Mouse (Mus musculus): ENCODE results near the gene Prkar2b. TPM values are rescaled to one million over a fixed set of nuclear protein-coding genes. Genes with fewer than 3 reads are reported as not detected.

Gene Prkar2b
- polyA plus RNA-seq, 1 experiment from 2014 or later, result 123 TPM

- Histone ChIP-seq H3K9ac (ENCODE audit: low read depth, low read length) (no peak overlapping the region), H3K4me3 (ENCODE audit: low read length) (no peak overlapping the region), H3K36me3 (ENCODE audit: control insufficient read depth, insufficient read depth, low read length) (no peaks in the 10 kb centered on the region), H3K27ac (ENCODE audit: low read depth, low read length) (no peak overlapping the region), H3K4me1 (ENCODE audit: control insufficient read depth, insufficient read depth, low read depth, low read length) (no peaks in the 10 kb centered on the region), H3K4me2 (ENCODE audit: low read length) (no peak overlapping the region), H3K27me3 (replicated peaks; ENCODE audit: control insufficient read depth, insufficient read depth, low read length) (no peaks in the 10 kb centered on the region), H3K9me3 (ENCODE audit: control insufficient read depth, low read length) (no peaks in the 10 kb centered on the region)
- 81% methylated on average over 10 of the region's 10 CpGs for WGBS
- no peak for ATAC-seq
These were observed 15.0 kb upstream of the Prkar2b start for GRCm38 (mm10) chr12:32075831-32076715.

- Histone ChIP-seq H3K27ac (ENCODE audit: low read depth, low read length) (no peak overlapping the region; the same call in 1 of the 2 replicates), H3K4me2 (ENCODE audit: low read length) (no peak overlapping the region), H3K4me1 (ENCODE audit: control insufficient read depth, insufficient read depth, low read depth, low read length) (no peaks in the 10 kb centered on the region), H3K9me3 (ENCODE audit: control insufficient read depth, low read length) (no peaks in the 10 kb centered on the region), H3K36me3 (ENCODE audit: control insufficient read depth, insufficient read depth, low read length) (no peaks in the 10 kb centered on the region), H3K4me3 (ENCODE audit: low read length) (no peak overlapping the region), H3K9ac (ENCODE audit: low read depth, low read length) (no peak overlapping the region), H3K27me3 (replicated peaks; ENCODE audit: control insufficient read depth, insufficient read depth, low read length) (no peaks in the 10 kb centered on the region)
- ATAC-seq, result no peak
- 28% methylated on average over 6 of the region's 6 CpGs for WGBS
These were observed 13.2 kb upstream of the Prkar2b start for GRCm38 (mm10) chr12:32074271-32074670.

GRCm38 (mm10) chr12:32066004-32066403 lies 4.9 kb upstream of the Prkar2b start:
- Histone ChIP-seq H3K4me1 (ENCODE audit: control insufficient read depth, insufficient read depth, low read depth, low read length) (peaks cover 3% of the 10 kb centered on the region), H3K9me3 (ENCODE audit: control insufficient read depth, low read length) (no peaks in the 10 kb centered on the region), H3K27ac (ENCODE audit: low read depth, low read length) (no peak overlapping the region), H3K27me3 (replicated peaks; ENCODE audit: control insufficient read depth, insufficient read depth, low read length) (no peaks in the 10 kb centered on the region), H3K4me3 (ENCODE audit: low read length) (no peak overlapping the region), H3K4me2 (ENCODE audit: low read length) (no peak overlapping the region), H3K9ac (ENCODE audit: low read depth, low read length) (no peak overlapping the region), H3K36me3 (ENCODE audit: control insufficient read depth, insufficient read depth, low read length) (no peaks in the 10 kb centered on the region)
- no peak for ATAC-seq
- WGBS, result 25% methylated on average over 5 of the region's 5 CpGs

DNA sequence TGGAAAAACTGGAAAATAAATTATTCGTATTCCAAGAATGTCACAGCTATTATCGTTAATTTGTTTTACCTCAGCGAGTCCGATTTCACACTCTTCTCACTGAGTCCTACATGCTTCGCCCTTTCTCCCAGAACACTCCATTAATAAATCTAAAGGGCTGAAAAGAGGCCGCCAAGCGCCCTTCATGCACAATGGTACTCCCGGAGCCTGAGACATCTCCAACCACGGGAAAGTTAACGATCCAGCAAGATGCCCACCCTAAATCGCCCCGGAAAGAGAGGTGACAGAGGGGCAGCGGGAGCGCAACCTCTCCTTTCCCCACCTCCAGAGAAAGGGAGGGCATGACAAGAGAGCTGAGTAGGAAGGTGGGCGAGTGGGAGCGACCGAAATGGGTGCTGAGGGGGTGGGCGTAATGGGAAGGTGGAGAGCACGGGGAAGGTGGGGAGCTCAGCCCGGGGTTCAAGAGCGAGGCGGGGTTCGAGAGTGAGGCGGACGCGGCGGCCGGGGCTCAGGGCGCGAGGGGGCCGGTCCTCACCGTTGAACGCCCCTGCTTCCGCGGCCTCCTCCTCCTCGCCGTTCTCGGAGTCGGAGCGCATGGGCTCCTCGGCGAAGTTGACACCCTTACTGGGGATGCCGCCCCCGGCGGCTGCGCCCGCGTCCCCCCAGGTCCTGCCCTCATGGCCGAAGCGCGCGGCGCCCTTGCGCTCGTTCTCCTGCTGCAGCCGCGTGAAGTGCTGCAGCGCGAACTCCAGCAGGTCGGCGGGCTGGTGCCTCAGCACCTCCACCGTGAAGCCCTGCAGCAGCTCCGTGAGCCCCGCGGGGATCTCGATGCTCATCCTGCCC lies 628 bp downstream of the Prkar2b start:
- WGBS, result under 1% methylated on average over 50 of the region's 66 CpGs
- peak overlapping the region; percentile 99 for H3K27ac ChIP-seq (ENCODE audit: low read depth, low read length)
- H3K4me3 ChIP-seq (ENCODE audit: low read length), result peak overlapping the region; percentile 93
- peak; percentile 83 for ATAC-seq
- H3K4me1 ChIP-seq (ENCODE audit: control insufficient read depth, insufficient read depth, low read depth, low read length), result peaks cover 15% of the 10 kb centered on the region
- no peaks in the 10 kb centered on the region for H3K9me3 ChIP-seq (ENCODE audit: control insufficient read depth, low read length)
- no peaks in the 10 kb centered on the region for H3K36me3 ChIP-seq (ENCODE audit: control insufficient read depth, insufficient read depth, low read length)
- H3K9ac ChIP-seq (ENCODE audit: low read depth, low read length), result peak overlapping the region; percentile 97
- H3K27me3 ChIP-seq (replicated peaks; ENCODE audit: control insufficient read depth, insufficient read depth, low read length), result no peaks in the 10 kb centered on the region
- peak overlapping the region; percentile 74 for H3K4me2 ChIP-seq (ENCODE audit: low read length)

GRCm38 (mm10) chr12:32059707-32060106 lies 1.4 kb downstream of the Prkar2b start:
- peak overlapping the region; percentile 93 for H3K4me3 ChIP-seq (ENCODE audit: low read length)
- H3K27me3 ChIP-seq (replicated peaks; ENCODE audit: control insufficient read depth, insufficient read depth, low read length), result no peaks in the 10 kb centered on the region
- peak overlapping the region; percentile 74 for H3K4me2 ChIP-seq (ENCODE audit: low read length)
- H3K27ac ChIP-seq (ENCODE audit: low read depth, low read length), result peak overlapping the region; percentile 99
- H3K4me1 ChIP-seq (ENCODE audit: control insufficient read depth, insufficient read depth, low read depth, low read length), result peaks cover 17% of the 10 kb centered on the region
- H3K9ac ChIP-seq (ENCODE audit: low read depth, low read length), result peak overlapping the region; percentile 57
- 7% methylated on average over 6 of the region's 6 CpGs for WGBS
- no peaks in the 10 kb centered on the region for H3K9me3 ChIP-seq (ENCODE audit: control insufficient read depth, low read length)
- 0 out of 2 replicates have a peak, but pooled peaks have one; percentile 26 for ATAC-seq
- no peaks in the 10 kb centered on the region for H3K36me3 ChIP-seq (ENCODE audit: control insufficient read depth, insufficient read depth, low read length)

- Histone ChIP-seq H3K27ac (ENCODE audit: low read depth, low read length) (peak overlapping the region; percentile 99), H3K9ac (ENCODE audit: low read depth, low read length) (peak overlapping the region; percentile 56), H3K4me3 (ENCODE audit: low read length) (peak overlapping the region; percentile 93), H3K27me3 (replicated peaks; ENCODE audit: control insufficient read depth, insufficient read depth, low read length) (no peaks in the 10 kb centered on the region), H3K9me3 (ENCODE audit: control insufficient read depth, low read length) (no peaks in the 10 kb centered on the region), H3K36me3 (ENCODE audit: control insufficient read depth, insufficient read depth, low read length) (no peaks in the 10 kb centered on the region), H3K4me1 (ENCODE audit: control insufficient read depth, insufficient read depth, low read depth, low read length) (peaks cover 19% of the 10 kb centered on the region), H3K4me2 (ENCODE audit: low read length) (peak overlapping the region; percentile 74)
- ATAC-seq, result no peak
- 22% methylated on average over 2 of the region's 2 CpGs for WGBS
These were observed 2.0 kb downstream of the Prkar2b start for GRCm38 (mm10) chr12:32059135-32059534.

DNA sequence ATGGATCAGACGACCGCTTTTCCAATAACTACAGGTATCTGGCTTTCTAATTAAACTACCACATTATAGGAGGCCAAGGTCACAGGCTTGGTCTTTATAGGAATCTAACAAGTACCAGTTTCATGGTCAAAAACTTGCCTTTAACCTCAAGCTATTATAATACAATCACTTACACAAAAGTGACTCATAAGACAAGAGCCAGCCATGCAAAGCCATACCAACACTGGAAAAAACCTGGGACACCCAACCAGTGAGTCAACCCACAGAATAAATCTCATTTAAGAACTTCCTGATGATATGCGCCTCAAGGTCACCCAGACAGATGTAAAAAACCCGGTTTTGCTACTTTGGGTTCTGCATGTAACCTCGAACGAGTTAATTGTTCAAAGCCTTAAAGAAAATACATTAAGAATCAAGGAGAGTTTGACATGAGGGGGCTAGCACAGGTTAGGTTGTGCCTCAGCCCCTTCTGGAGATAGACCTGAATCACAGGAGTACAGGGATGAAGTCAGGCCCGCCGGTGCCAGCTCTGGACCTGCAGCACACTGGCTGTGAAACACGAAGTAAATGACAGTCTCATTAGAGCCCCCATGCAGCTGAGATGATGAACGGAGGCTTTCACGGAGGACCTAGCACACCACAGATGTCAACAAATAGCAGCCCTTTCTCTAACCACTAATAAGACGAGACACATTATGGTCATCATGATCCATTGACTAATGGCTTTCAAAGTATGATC lies 3.5 kb downstream of the Prkar2b start:
- no peak overlapping the region for H3K27ac ChIP-seq (ENCODE audit: low read depth, low read length)
- peaks cover 19% of the 10 kb centered on the region for H3K4me1 ChIP-seq (ENCODE audit: control insufficient read depth, insufficient read depth, low read depth, low read length)
- no peak for ATAC-seq
- peak overlapping the region; percentile 30 for H3K4me3 ChIP-seq (ENCODE audit: low read length)
- H3K36me3 ChIP-seq (ENCODE audit: control insufficient read depth, insufficient read depth, low read length), result no peaks in the 10 kb centered on the region
- no peaks in the 10 kb centered on the region for H3K9me3 ChIP-seq (ENCODE audit: control insufficient read depth, low read length)
- no peaks in the 10 kb centered on the region for H3K27me3 ChIP-seq (replicated peaks; ENCODE audit: control insufficient read depth, insufficient read depth, low read length)
- H3K4me2 ChIP-seq (ENCODE audit: low read length), result peak overlapping the region; percentile 74
- peak overlapping the region; percentile 41 for H3K9ac ChIP-seq (ENCODE audit: low read depth, low read length)
- 64% methylated on average over 12 of the region's 12 CpGs for WGBS

GRCm38 (mm10) chr12:32055797-32056196 lies 5.3 kb downstream of the Prkar2b start:
- Histone ChIP-seq H3K9ac (ENCODE audit: low read depth, low read length) (no peak overlapping the region), H3K4me2 (ENCODE audit: low read length) (no peak overlapping the region), H3K4me1 (ENCODE audit: control insufficient read depth, insufficient read depth, low read depth, low read length) (peaks cover 18% of the 10 kb centered on the region), H3K36me3 (ENCODE audit: control insufficient read depth, insufficient read depth, low read length) (no peaks in the 10 kb centered on the region), H3K4me3 (ENCODE audit: low read length) (no peak overlapping the region), H3K27ac (ENCODE audit: low read depth, low read length) (no peak overlapping the region), H3K9me3 (ENCODE audit: control insufficient read depth, low read length) (no peaks in the 10 kb centered on the region), H3K27me3 (replicated peaks; ENCODE audit: control insufficient read depth, insufficient read depth, low read length) (no peaks in the 10 kb centered on the region)
- ATAC-seq, result no peak
- 90% methylated on average over 3 of the region's 3 CpGs for WGBS
